Mouse (Mus musculus) liver, adult (tissue): ENCODE results near the gene Polr3c.

Experiments used
- GATA4 ChIP-seq: IDR thresholded peaks from 2 replicates; pipeline ENCODE4 v1.6.1; 2014; ENCODE audit warnings: mild to moderate bottlenecking, low read length; ENCODE audit not compliant: insufficient replicate concordance

Polr3c gene

GRCm38 (mm10) chr3:96669727-96670468 is 57.5 kb downstream of the Polr3c start, which contains the start of gene Ankrd35:
TSS of gene Ankrd35 (plus strand) at chr3:96670131.
- no peak for TF ChIP-seq GATA4

- no peak for TF ChIP-seq GATA4
These were observed 58.9 kb downstream of the Polr3c start for GRCm38 (mm10) chr3:96668424-96669067.

- TF ChIP-seq GATA4: no peak
These were observed 60.1 kb downstream of the Polr3c start for GRCm38 (mm10) chr3:96667316-96667715.

- no peak for TF ChIP-seq GATA4
These were observed 60.5 kb downstream of the Polr3c start for GRCm38 (mm10) chr3:96666916-96667315.

GRCm38 (mm10) chr3:96663432-96664239 is 63.8 kb downstream of the Polr3c start:
- TF ChIP-seq GATA4: no peak

GRCm38 (mm10) chr3:96662731-96663316 is 64.6 kb downstream of the Polr3c start:
- TF ChIP-seq GATA4: no peak
